Mouse (Mus musculus) bone marrow macrophage, adult 2 months (primary cell): Measurements from ENCODE around the gene Arel1.

Experiments used
- CTCF ChIP-seq: IDR thresholded peaks from 2 replicates; pipeline ENCODE4 v1.5.1; 2012; ENCODE audit warnings: low read depth, mild to moderate bottlenecking, low read length, moderate library complexity
- POLR2A ChIP-seq: IDR thresholded peaks from 2 replicates; pipeline ENCODE4 v1.6.1; 2012; ENCODE audit warnings: mild to moderate bottlenecking, low read depth, low read length, borderline replicate concordance

DNA sequence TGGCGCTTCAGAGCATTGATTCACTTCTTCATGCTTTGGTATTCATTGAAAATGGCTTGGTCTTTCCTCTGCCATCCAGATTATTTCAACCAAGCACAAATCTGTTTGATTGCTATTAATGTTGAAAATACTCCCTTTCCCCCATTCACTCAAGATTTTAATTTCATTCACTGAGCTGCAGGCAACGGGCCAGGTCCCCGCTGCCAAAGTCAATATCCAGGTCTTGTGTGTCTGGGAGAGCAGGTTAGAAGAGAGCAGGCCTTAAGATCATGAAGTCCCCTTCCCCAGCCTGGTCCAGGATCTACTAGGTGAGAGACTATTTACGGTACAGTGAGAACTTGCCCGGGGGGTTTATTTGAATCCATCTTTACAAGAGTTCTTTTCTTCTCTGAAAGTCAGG is 55.7 kb downstream of the Arel1 start:
- TF ChIP-seq CTCF: no peak
- no peak for TF ChIP-seq POLR2A
